Mouse (Mus musculus): Measurements from ENCODE around the gene Spsb4. TPM values are rescaled to one million over a fixed set of nuclear protein-coding genes. Genes with fewer than 3 reads are reported as not detected.
A peak's percentile ranks its signal among the peaks of the same experiment; 100 is the strongest.
"Not testable (repeated sequence)": the region's sequence is repeated elsewhere in the genome, so short reads cannot be mapped to it uniquely, and the experiment has no call there.

Gene Spsb4
- total and polyA plus RNA-seq, 2 experiments from 2014 or later = 36.2 to 67.1 TPM

GRCm38 (mm10) chr9:96947171-96947570 is 71.5 kb downstream of the Spsb4 start:
- WGBS = 62% methylated on average over 5 of the region's 5 CpGs
- no peak for DNase-seq (ENCODE audit: low spot score)
- Histone ChIP-seq H3K27ac (no peak overlapping the region), H3K4me2 (ENCODE audit: low read depth, low read length) (no peak overlapping the region), H3K36me3 (ENCODE audit: insufficient read depth, low read length) (no peaks in the 10 kb centered on the region), H3K9ac (replicated peaks; ENCODE audit: low read length) (no peak overlapping the region), H3K4me1 (ENCODE audit: insufficient read depth, low read length) (0 out of 2 replicates have a peak, but pooled peaks cover 7% of the 10 kb centered on the region), H3K9me3 (ENCODE audit: low read length) (no peaks in the 10 kb centered on the region), H3K27me3 (ENCODE audit: insufficient read depth, low read length) (no peaks in the 10 kb centered on the region), H3K4me3 (ENCODE audit: low read length) (no peak overlapping the region)
- TF ChIP-seq CTCF (IDR thresholded peaks at IDR 0.05; ENCODE audit: low read depth) = no peak
- ATAC-seq = no peak; the same call in 1 of the 2 replicates

GRCm38 (mm10) chr9:96944517-96944916 is 74.1 kb downstream of the Spsb4 start:
- Histone ChIP-seq H3K9ac (replicated peaks; ENCODE audit: low read length) (no peak overlapping the region), H3K36me3 (ENCODE audit: insufficient read depth, low read length) (no peaks in the 10 kb centered on the region), H3K4me1 (ENCODE audit: insufficient read depth, low read length) (0 out of 2 replicates have a peak, but pooled peaks cover 3% of the 10 kb centered on the region), H3K9me3 (ENCODE audit: low read length) (no peaks in the 10 kb centered on the region), H3K27ac (peak overlapping the region; percentile 41; the same call in 1 of the 2 replicates), H3K27me3 (ENCODE audit: insufficient read depth, low read length) (no peaks in the 10 kb centered on the region), H3K4me3 (ENCODE audit: low read length) (no peak overlapping the region), H3K4me2 (ENCODE audit: low read depth, low read length) (no peak overlapping the region)
- TF ChIP-seq CTCF (IDR thresholded peaks at IDR 0.05; ENCODE audit: low read depth) = no peak
- no peak for DNase-seq (ENCODE audit: low spot score)
- 0 out of 2 replicates have a peak, but pooled peaks have one; percentile 24 for ATAC-seq
- 59% methylated on average over 16 of the region's 16 CpGs for WGBS

- no peaks in the 10 kb centered on the region for H3K4me1 ChIP-seq (ENCODE audit: insufficient read depth, low read length)
- H3K36me3 ChIP-seq (ENCODE audit: insufficient read depth, low read length) = no peaks in the 10 kb centered on the region
- ATAC-seq (no peak), DNase-seq (ENCODE audit: low spot score) (no peak)
- H3K27ac ChIP-seq = no peak overlapping the region
- no peaks in the 10 kb centered on the region for H3K27me3 ChIP-seq (ENCODE audit: insufficient read depth, low read length)
- H3K9me3 ChIP-seq (ENCODE audit: low read length) = no peaks in the 10 kb centered on the region
- no peak overlapping the region for H3K9ac ChIP-seq (replicated peaks; ENCODE audit: low read length)
- 0 out of 2 replicates have a peak, but pooled peaks have one; percentile 5 for TF ChIP-seq CTCF (IDR thresholded peaks at IDR 0.05; ENCODE audit: low read depth)
- H3K4me2 ChIP-seq (ENCODE audit: low read depth, low read length) = no peak overlapping the region
- WGBS = 97% methylated on average over 3 of the region's 3 CpGs
- H3K4me3 ChIP-seq (ENCODE audit: low read length) = no peak overlapping the region
These were observed 75.7 kb downstream of the Spsb4 start for GRCm38 (mm10) chr9:96942975-96943374.

GRCm38 (mm10) chr9:96938887-96939286 is 79.8 kb downstream of the Spsb4 start:
- Histone ChIP-seq H3K4me3 (ENCODE audit: low read length) (no peak overlapping the region), H3K36me3 (ENCODE audit: insufficient read depth, low read length) (no peaks in the 10 kb centered on the region), H3K9me3 (ENCODE audit: low read length) (no peaks in the 10 kb centered on the region), H3K9ac (replicated peaks; ENCODE audit: low read length) (no peak overlapping the region), H3K4me1 (ENCODE audit: insufficient read depth, low read length) (no peaks in the 10 kb centered on the region), H3K27ac (no peak overlapping the region), H3K27me3 (ENCODE audit: insufficient read depth, low read length) (no peaks in the 10 kb centered on the region), H3K4me2 (ENCODE audit: low read depth, low read length) (no peak overlapping the region)
- 66% methylated on average over 5 of the region's 5 CpGs for WGBS
- DNase-seq (ENCODE audit: low spot score) = peak; percentile 41
- peak; percentile 47; the same call in 1 of the 2 replicates for ATAC-seq
- no peak for TF ChIP-seq CTCF (IDR thresholded peaks at IDR 0.05; ENCODE audit: low read depth)

GRCm38 (mm10) chr9:96936427-96936826 is 82.2 kb downstream of the Spsb4 start:
- not testable (repeated sequence) for H3K36me3 ChIP-seq (ENCODE audit: insufficient read depth, low read length); H3K4me2 ChIP-seq (ENCODE audit: low read depth, low read length); ATAC-seq; H3K27me3 ChIP-seq (ENCODE audit: insufficient read depth, low read length); DNase-seq (ENCODE audit: low spot score); H3K9ac ChIP-seq (replicated peaks; ENCODE audit: low read length); H3K9me3 ChIP-seq (ENCODE audit: low read length); H3K4me3 ChIP-seq (ENCODE audit: low read length); H3K27ac ChIP-seq; H3K4me1 ChIP-seq (ENCODE audit: insufficient read depth, low read length)
- 90% methylated on average over 2 of the region's 2 CpGs for WGBS

GRCm38 (mm10) chr9:96935556-96936300 is 82.9 kb downstream of the Spsb4 start:
- no peak for ATAC-seq
- H3K27me3 ChIP-seq (ENCODE audit: insufficient read depth, low read length) = no peaks in the 10 kb centered on the region
- H3K36me3 ChIP-seq (ENCODE audit: insufficient read depth, low read length) = no peaks in the 10 kb centered on the region
- H3K9me3 ChIP-seq (ENCODE audit: low read length) = no peaks in the 10 kb centered on the region
- WGBS = 64% methylated on average over 15 of the region's 15 CpGs
- no peak overlapping the region for H3K4me2 ChIP-seq (ENCODE audit: low read depth, low read length)
- H3K9ac ChIP-seq (replicated peaks; ENCODE audit: low read length) = no peak overlapping the region
- no peak overlapping the region for H3K4me3 ChIP-seq (ENCODE audit: low read length)
- H3K27ac ChIP-seq = no peak overlapping the region
- DNase-seq (ENCODE audit: low spot score) = no peak
- no peaks in the 10 kb centered on the region for H3K4me1 ChIP-seq (ENCODE audit: insufficient read depth, low read length)
- no peak for TF ChIP-seq CTCF (IDR thresholded peaks at IDR 0.05; ENCODE audit: low read depth)

- no peaks in the 10 kb centered on the region for H3K36me3 ChIP-seq (ENCODE audit: insufficient read depth, low read length)
- no peak overlapping the region for H3K4me3 ChIP-seq (ENCODE audit: low read length)
- H3K4me2 ChIP-seq (ENCODE audit: low read depth, low read length) = no peak overlapping the region
- no peaks in the 10 kb centered on the region for H3K9me3 ChIP-seq (ENCODE audit: low read length)
- H3K27me3 ChIP-seq (ENCODE audit: insufficient read depth, low read length) = no peaks in the 10 kb centered on the region
- H3K27ac ChIP-seq = no peak overlapping the region
- no peak overlapping the region for H3K9ac ChIP-seq (replicated peaks; ENCODE audit: low read length)
- TF ChIP-seq CTCF (IDR thresholded peaks at IDR 0.05; ENCODE audit: low read depth) = no peak
- DNase-seq (ENCODE audit: low spot score) (no peak), ATAC-seq (no peak)
- WGBS = 75% methylated on average over 3 of the region's 3 CpGs
- H3K4me1 ChIP-seq (ENCODE audit: insufficient read depth, low read length) = no peaks in the 10 kb centered on the region
These were observed 83.8 kb downstream of the Spsb4 start for GRCm38 (mm10) chr9:96934816-96935215.

Measured in hindbrain, postnatal 0 days (tissue).